Mouse (Mus musculus): ENCODE results near the gene Cacna2d1.

DNA sequence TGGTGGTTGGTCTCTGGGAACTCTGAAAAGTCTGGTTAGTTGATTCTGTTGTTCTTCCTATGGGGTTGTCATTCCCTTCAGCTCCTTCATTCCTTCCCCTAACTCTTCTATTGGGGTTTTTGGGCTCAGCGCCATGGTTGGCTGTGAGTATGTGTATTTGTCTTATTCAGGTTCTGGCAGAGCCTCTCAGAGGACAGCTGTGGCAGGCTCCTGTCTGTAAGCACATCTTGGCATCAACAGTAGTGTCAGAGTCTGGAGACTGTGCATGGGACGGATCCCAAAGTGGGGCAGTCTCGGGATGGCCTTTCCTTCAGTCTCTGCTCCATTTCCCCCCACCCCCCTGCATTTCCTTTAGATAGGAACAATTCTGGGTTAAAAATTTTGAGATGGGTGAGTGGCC is 294.9 kb downstream of the Cacna2d1 start:
- no peak for TF ChIP-seq CTCF (IDR thresholded peaks at IDR 0.05; ENCODE audit: control insufficient read depth, insufficient read depth, low read length)
- TF ChIP-seq POLR2A (IDR thresholded peaks at IDR 0.05; ENCODE audit: borderline replicate concordance, control insufficient read depth, low read depth, low read length) = no peak
